Mouse (Mus musculus) heart, embryonic 16.5 days (tissue): ENCODE data around the gene Oard1. TPM values are rescaled to one million over a fixed set of nuclear protein-coding genes. Genes with fewer than 3 reads are reported as not detected.

Experiments used
- ATAC-seq: fragments of 200-750 bp; cut with Nextera tagmentation; replicated peaks from 2 replicates; pipeline ENCODE4 v1.8.0; 2017; ENCODE audit warnings: moderate number of reproducible peaks; ENCODE audit not compliant: insufficient read depth, low FRiP score; ENCODE audit errors: extremely low read depth
- H3K27ac ChIP-seq: fragments of 300-500 bp; sonication (generic); 2 replicates; pipeline ENCODE4 v1.5.1; 2014; ENCODE audit warnings: mild to moderate bottlenecking, low read length, control low read depth, moderate library complexity
- H3K27me3 ChIP-seq: fragments of 300-500 bp; sonication (generic); 2 replicates; pipeline ENCODE4 v1.6.1; 2014; ENCODE audit warnings: low read length, mixed read lengths; ENCODE audit not compliant: control insufficient read depth, insufficient read depth
- H3K36me3 ChIP-seq: fragments of 300-500 bp; sonication (generic); 2 replicates; pipeline ENCODE4 v1.6.1; 2014; ENCODE audit not compliant: control insufficient read depth, insufficient read depth
- H3K4me1 ChIP-seq: fragments of 300-500 bp; sonication (generic); 2 replicates; pipeline ENCODE4 v1.6.1; 2014; ENCODE audit warnings: low read length, mixed read lengths; ENCODE audit not compliant: control insufficient read depth, insufficient read depth
- H3K4me2 ChIP-seq: fragments of 300-500 bp; sonication (generic); 2 replicates; pipeline ENCODE4 v1.6.1; 2014; ENCODE audit warnings: low read depth, mild to moderate bottlenecking, control low read depth, low read length
- H3K4me3 ChIP-seq: fragments of 300-500 bp; sonication (generic); 2 replicates; pipeline ENCODE4 v1.5.1; 2014; ENCODE audit warnings: mild to moderate bottlenecking, control low read depth, low read length
- H3K9ac ChIP-seq: fragments of 300-500 bp; sonication (generic); 2 replicates; pipeline ENCODE4 v1.6.1; 2014; ENCODE audit warnings: low read length, control low read depth
- H3K9me3 ChIP-seq: fragments of 300-500 bp; sonication (generic); replicated peaks from 2 replicates; pipeline ENCODE4 v1.6.1; 2016; ENCODE audit warnings: low read length; ENCODE audit not compliant: control insufficient read depth
- WGBS: fragments of 180-500 bp; shearing (Covaris S2); extraction: QIAGEN DNeasy Blood & Tissue Kit; methylation state at CpG from one replicate; pipeline ENCODE4 v1.1.7; 2014; 5-methylcytosine and 5-hydroxymethylcytosine counted together
- polyA plus RNA-seq: library from polyadenylated mRNA; unstranded; fragments of >200 nt; fragmentation: Nextera tagmentation; extraction: Ambion mirVana; gene quantifications from 2 replicates; pipeline ENCODE4 v1.2.1, GENCODE M21; 2015

The Oard1 gene
- polyA plus RNA-seq, 1 experiment from 2014 or later = 40.9 TPM

GRCm38 (mm10) chr17:48416425-48417195, 6.8 kb downstream of the Oard1 start:
- no peaks in the 10 kb centered on the region for H3K9me3 ChIP-seq
- no peak overlapping the region for H3K4me3 ChIP-seq
- WGBS = 76% methylated on average over 14 of the region's 14 CpGs
- H3K9ac ChIP-seq = no peak overlapping the region
- H3K4me1 ChIP-seq = peaks cover 14% of the 10 kb centered on the region
- peaks cover 54% of the 10 kb centered on the region for H3K36me3 ChIP-seq
- H3K27ac ChIP-seq = peak overlapping the region; percentile 74
- H3K4me2 ChIP-seq = no peak overlapping the region
- no peaks in the 10 kb centered on the region for H3K27me3 ChIP-seq
- ATAC-seq = peak; percentile 47

GRCm38 (mm10) chr17:48417521-48417920, 7.7 kb downstream of the Oard1 start:
- Histone ChIP-seq H3K36me3 (peaks cover 60% of the 10 kb centered on the region), H3K4me1 (peaks cover 14% of the 10 kb centered on the region), H3K4me3 (no peak overlapping the region), H3K27ac (peak overlapping the region; percentile 45; the same call in 1 of the 2 replicates), H3K9me3 (no peaks in the 10 kb centered on the region), H3K9ac (peak overlapping the region; percentile 20; the same call in 1 of the 2 replicates), H3K27me3 (no peaks in the 10 kb centered on the region), H3K4me2 (no peak overlapping the region)
- ATAC-seq = no peak
- WGBS = 70% methylated on average over 6 of the region's 6 CpGs

DNA sequence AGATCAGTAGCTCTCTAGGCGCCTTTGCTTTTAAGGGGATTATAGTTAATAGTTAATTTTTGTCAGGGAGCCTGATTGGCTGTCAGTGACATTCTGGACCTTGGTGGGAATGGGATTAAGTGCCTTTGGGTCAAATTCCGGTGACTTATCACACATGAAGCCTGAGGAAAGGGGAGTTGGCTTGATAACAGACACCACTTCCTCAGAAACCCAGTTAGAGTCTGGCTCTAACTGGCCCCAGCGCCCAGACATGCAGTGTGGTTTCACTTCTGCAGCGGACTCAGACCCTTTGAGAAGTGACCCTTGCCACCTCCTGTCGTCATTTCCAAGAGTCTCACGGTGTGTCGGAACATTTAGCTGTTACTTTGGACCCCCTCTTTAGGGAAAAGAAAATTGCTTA, 8.4 kb downstream of the Oard1 start:
- Histone ChIP-seq H3K9me3 (no peaks in the 10 kb centered on the region), H3K36me3 (peaks cover 62% of the 10 kb centered on the region), H3K4me2 (no peak overlapping the region), H3K9ac (peak overlapping the region; percentile 27; the same call in 1 of the 2 replicates), H3K4me3 (no peak overlapping the region), H3K27me3 (no peaks in the 10 kb centered on the region), H3K27ac (peak overlapping the region; percentile 31), H3K4me1 (peaks cover 14% of the 10 kb centered on the region)
- ATAC-seq = no peak
- WGBS = 29% methylated on average over 7 of the region's 7 CpGs

DNA sequence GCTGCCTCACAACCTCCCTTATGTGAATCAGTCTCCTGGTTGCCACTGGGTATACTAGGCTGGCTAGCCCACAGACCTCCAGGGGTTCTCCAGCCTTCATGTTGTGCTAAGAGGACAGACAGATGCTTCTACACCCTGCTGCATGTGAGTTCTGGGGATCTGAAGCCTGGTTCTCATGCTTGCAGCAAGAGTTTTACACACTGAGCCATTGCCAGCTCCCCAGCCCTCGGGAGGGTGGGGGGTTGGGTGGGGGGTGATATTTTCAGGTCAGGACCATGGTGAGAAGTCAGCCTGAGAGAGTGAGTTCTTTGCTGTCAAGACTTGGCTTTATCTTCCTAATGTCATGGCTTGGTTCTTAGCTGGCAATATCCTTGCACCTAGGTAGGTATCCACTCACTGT, 9.0 kb downstream of the Oard1 start:
- Histone ChIP-seq H3K9me3 (no peaks in the 10 kb centered on the region), H3K27ac (peak overlapping the region; percentile 15), H3K27me3 (no peaks in the 10 kb centered on the region), H3K4me2 (no peak overlapping the region), H3K36me3 (peaks cover 62% of the 10 kb centered on the region), H3K4me3 (no peak overlapping the region), H3K4me1 (peaks cover 14% of the 10 kb centered on the region), H3K9ac (no peak overlapping the region)
- 74% methylated on average over 1 of the region's 1 CpGs for WGBS
- ATAC-seq = no peak

DNA sequence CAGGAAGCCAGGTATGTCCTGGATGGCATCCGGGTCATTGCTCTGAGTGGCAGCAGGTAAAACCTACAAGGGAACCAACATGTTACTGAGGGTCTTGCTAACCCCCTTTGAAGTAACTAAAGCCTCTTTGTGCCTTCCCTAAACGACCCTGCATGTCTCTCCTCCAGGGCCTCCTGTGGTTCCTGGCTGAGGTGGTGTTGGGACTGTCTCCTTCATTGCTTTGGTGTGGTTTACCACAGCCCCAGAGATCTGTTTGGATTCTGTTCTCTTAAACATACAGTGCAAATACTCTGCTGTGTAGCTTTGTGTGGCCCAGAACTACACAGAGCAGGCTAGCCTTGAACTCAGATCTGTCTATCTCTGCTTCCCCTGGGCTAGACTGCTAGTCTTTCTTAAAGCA, 9.8 kb downstream of the Oard1 start:
- no peak overlapping the region for H3K9ac ChIP-seq
- no peaks in the 10 kb centered on the region for H3K27me3 ChIP-seq
- ATAC-seq = no peak
- peaks cover 61% of the 10 kb centered on the region for H3K36me3 ChIP-seq
- no peak overlapping the region for H3K4me2 ChIP-seq
- no peak overlapping the region for H3K27ac ChIP-seq
- no peaks in the 10 kb centered on the region for H3K9me3 ChIP-seq
- H3K4me1 ChIP-seq = peaks cover 17% of the 10 kb centered on the region
- H3K4me3 ChIP-seq = no peak overlapping the region
- 55% methylated on average over 2 of the region's 2 CpGs for WGBS

GRCm38 (mm10) chr17:48424237-48424636, 14.4 kb downstream of the Oard1 start:
- Histone ChIP-seq H3K27ac (no peak overlapping the region), H3K36me3 (peaks cover 28% of the 10 kb centered on the region), H3K4me3 (no peak overlapping the region), H3K4me1 (peaks cover 47% of the 10 kb centered on the region), H3K4me2 (no peak overlapping the region), H3K27me3 (no peaks in the 10 kb centered on the region), H3K9me3 (no peaks in the 10 kb centered on the region), H3K9ac (no peak overlapping the region)
- 85% methylated on average over 9 of the region's 9 CpGs for WGBS
- no peak for ATAC-seq

GRCm38 (mm10) chr17:48425823-48426612, 16.2 kb downstream of the Oard1 start:
- no peaks in the 10 kb centered on the region for H3K27me3 ChIP-seq
- H3K4me1 ChIP-seq = peaks cover 53% of the 10 kb centered on the region
- peak overlapping the region; percentile 4; the same call in 1 of the 2 replicates for H3K4me3 ChIP-seq
- peaks cover 19% of the 10 kb centered on the region for H3K36me3 ChIP-seq
- H3K4me2 ChIP-seq = peak overlapping the region; percentile 51
- H3K9me3 ChIP-seq = no peaks in the 10 kb centered on the region
- H3K9ac ChIP-seq = peak overlapping the region; percentile 36; the same call in 1 of the 2 replicates
- 17% methylated on average over 9 of the region's 9 CpGs for WGBS
- H3K27ac ChIP-seq = peak overlapping the region; percentile 79
- 0 out of 2 replicates have a peak, but pooled peaks have one; percentile 42 for ATAC-seq

DNA sequence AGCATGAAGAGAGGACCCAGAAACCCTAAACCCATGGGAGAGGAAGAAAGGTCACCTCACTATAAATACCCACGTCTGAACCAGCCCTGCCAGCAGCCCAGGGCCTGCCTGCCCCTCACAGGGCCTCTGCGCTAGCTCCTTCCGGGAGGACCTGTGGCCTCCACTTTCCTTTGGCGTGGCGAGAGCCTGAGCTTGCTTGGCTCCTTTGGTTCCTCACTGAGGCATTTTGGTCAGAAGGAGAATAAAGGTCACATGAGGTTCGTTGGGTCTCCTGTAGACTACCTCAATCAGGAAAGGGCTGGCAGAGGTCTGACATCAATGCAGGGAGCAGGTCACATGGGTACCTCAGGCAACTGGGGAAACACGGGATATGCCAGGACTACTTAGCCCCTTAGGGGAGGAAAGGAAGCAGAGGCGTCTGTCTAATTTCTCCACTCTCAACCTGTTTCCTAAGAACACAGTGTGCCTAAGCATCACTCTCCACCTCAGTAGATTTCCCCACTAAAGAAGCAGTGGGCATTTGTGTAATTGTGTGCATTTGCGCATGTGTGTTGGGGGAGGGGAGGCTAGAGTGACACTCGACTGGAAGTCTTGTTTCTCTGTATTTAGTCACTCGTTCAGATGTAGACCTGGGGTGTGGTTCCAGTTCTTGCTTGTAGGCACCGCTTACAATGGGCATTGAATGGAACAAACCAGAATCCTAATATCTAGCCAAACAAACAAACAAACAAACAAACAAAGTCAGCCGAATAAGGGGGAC, 17.4 kb downstream of the Oard1 start:
- Histone ChIP-seq H3K4me1 (peaks cover 53% of the 10 kb centered on the region), H3K9ac (peak overlapping the region; percentile 59), H3K4me3 (peak overlapping the region; percentile 2; the same call in 1 of the 2 replicates), H3K4me2 (peak overlapping the region; percentile 55), H3K36me3 (peaks cover 11% of the 10 kb centered on the region), H3K9me3 (no peaks in the 10 kb centered on the region), H3K27ac (peak overlapping the region; percentile 76), H3K27me3 (no peaks in the 10 kb centered on the region)
- ATAC-seq = no peak
- WGBS = 34% methylated on average over 13 of the region's 13 CpGs
